Mouse (Mus musculus) testis, postnatal 14 days (tissue): ENCODE data around the gene Pgc.

Experiments used
- DNase-seq: peaks from one replicate; pipeline ENCODE4 v3.0.0; 2021; ENCODE audit warnings: low spot score

Gene Pgc

DNA sequence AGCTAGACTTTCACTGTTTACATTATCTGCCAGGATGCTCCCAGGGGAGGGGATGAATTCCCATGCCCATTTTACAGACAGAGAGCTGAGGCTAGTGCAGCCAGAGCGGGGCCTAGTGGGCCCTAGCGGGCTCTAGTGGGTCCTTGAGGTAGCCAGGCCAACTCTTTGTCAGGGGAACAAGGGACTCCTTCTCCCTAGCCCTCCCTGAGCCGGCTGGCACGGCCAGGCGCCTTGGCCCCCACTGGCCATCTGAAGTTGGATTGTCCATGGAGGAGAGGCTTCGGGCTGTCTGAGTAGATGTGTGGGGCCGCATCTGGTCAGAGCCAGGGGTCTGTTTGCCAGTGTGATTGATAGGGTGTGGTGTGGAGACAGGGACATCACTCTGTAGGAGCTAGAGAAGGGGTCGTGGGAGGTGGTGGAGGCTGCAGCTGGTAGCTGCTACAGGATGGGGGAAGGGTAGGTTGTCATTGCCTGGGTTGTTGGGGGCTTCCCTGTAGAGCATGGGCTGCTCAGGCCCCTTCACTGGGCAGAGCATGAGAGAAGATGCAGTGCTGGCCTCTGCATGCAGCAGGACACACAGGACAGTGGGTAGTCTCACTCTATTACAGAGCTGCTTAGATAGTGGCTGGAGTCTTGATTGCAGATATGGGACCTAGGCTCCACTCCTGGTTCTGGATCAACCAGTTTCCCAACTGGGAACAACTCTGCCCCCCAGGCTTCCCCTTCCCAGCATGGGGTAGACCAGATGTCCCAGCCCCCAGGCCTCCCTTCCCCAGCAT is 57.0 kb downstream of the Pgc start:
- no peak for DNase-seq
